ENCODE assay signal across 20 mouse cellular contexts in the genomic region with DNA sequence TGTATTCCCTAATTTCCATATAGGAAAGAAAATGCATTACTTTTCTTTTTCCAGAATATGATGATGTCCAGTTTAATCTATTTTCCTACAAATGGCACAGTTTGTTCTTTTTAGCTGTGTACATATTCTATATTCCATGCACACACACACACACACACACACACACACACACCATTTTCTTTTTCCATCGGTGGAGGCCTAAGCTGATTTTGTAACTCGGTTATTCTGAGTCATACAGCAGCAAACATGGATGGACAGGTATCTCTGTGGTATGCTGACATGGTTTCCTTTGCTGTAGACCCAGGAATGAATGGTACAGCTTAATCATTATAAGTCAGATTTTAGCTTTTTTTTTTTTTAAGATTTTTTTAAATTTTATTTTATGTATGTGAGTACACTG. TPM values are rescaled to one million over a fixed set of nuclear protein-coding genes. Genes with fewer than 3 reads are reported as not detected.
DNase-seq lines count a peak whose midpoint lies in the region; ATAC-seq and TF ChIP-seq lines count a peak whose summit lies in the region.
"Had no signal": no experiment of that assay in that cellular context is flagged by ENCODE, and none has a peak within 500 bp of the region (broad histone marks: within the 10 kb centered on the region; RNA-seq: fewer than 3 reads in every experiment).

No protein-coding gene starts in this region.

- TF ChIP-seq CTCF in CH12.LX (conservative IDR thresholded peaks at IDR 0.05 in 1 of 2, IDR thresholded peaks at IDR 0.05 in 1 of 2; ENCODE audit: low read depth in 2 of 2, low read length in 2 of 2): no peak
- no peak for TF ChIP-seq CTCF in intestine, postnatal 0 days (IDR thresholded peaks at IDR 0.05; ENCODE audit: low read depth)

- intact Hi-C loops in left cerebral cortex, postnatal 4 days (cut with DNase I): no loop called here

- H3K27ac ChIP-seq in CH12.LX (ENCODE audit: insufficient read depth, low read depth): no peak overlapping the region
- H3K27ac ChIP-seq in intestine, postnatal 0 days (ENCODE audit: low read depth, low read length): no peak overlapping the region

- no peaks in the 10 kb centered on the region for H3K27me3 ChIP-seq in CH12.LX (replicated peaks)
- no peaks in the 10 kb centered on the region for H3K27me3 ChIP-seq in intestine, postnatal 0 days (replicated peaks; ENCODE audit: control insufficient read depth, insufficient read depth, low read length)
- H3K27me3 ChIP-seq: Patski had no signal

- H3K36me3 ChIP-seq in CH12.LX (replicated peaks in 1 of 2; ENCODE audit: control insufficient read depth in 1 of 2, insufficient read depth in 1 of 2, low read length in 1 of 2): peaks cover 0 to 33% of the 10 kb centered on the region in 2 experiments
- H3K36me3 ChIP-seq in intestine, postnatal 0 days (ENCODE audit: control insufficient read depth, insufficient read depth): no peaks in the 10 kb centered on the region; the same call in 1 of the 2 replicates
- H3K36me3 ChIP-seq: G1E had no signal

- peaks cover 30% of the 10 kb centered on the region for H3K79me2 ChIP-seq in CH12.LX (replicated peaks; ENCODE audit: control insufficient read depth, extremely low read depth, insufficient read depth, poor library complexity, severe bottlenecking)

- H3K4me1 ChIP-seq in CH12.LX (ENCODE audit: control insufficient read depth in 1 of 2, insufficient read depth in 2 of 2): peaks cover 39 to 67% of the 10 kb centered on the region in 2 experiments
- H3K4me1 ChIP-seq in intestine, postnatal 0 days (replicated peaks; ENCODE audit: control insufficient read depth, insufficient read depth, low read length): peaks cover 2% of the 10 kb centered on the region; the same call in 1 of the 2 replicates

- no peak for TF ChIP-seq EP300 in CH12.LX (IDR thresholded peaks at IDR 0.05; ENCODE audit: low read length)

- in situ Hi-C loops in CH12.LX (cut with MboI; ENCODE audit: low pct_ligation_motif_present, low pct_unique_long_range_greater_than_20kb, low sequenced_read_pairs): loop anchor here (5.0 kb wide), 1 partner anchor 40 kb away; no protein-coding TSS in a partner anchor

- no peak overlapping the region for H3K4me3 ChIP-seq in CH12.LX (replicated peaks in 1 of 3; ENCODE audit: low read depth in 2 of 3, low read length in 2 of 3, poor library complexity in 1 of 3)
- H3K4me3 ChIP-seq in intestine, postnatal 0 days (ENCODE audit: low read depth, low read length): no peak overlapping the region

- H3K9me3 ChIP-seq in CH12.LX (replicated peaks; ENCODE audit: low read length): no peaks in the 10 kb centered on the region
- H3K9me3 ChIP-seq in intestine, postnatal 0 days (ENCODE audit: control insufficient read depth): no peaks in the 10 kb centered on the region
- H3K9me3 ChIP-seq: G1E had no signal

- ATAC-seq in intestine, postnatal 0 days: no peak
- ATAC-seq: activated CD4-positive, CD25-positive, alpha-beta regulatory T cell, adult 4 months; CD4-positive, CD25-positive, alpha-beta regulatory T cell, adult 4 months; Patski had no signal

- no peak overlapping the region for H3K4me2 ChIP-seq in CH12.LX (ENCODE audit: insufficient read depth, low read depth, poor library complexity, severe bottlenecking)
- no peak overlapping the region for H3K4me2 ChIP-seq in intestine, postnatal 0 days (replicated peaks; ENCODE audit: low read depth)

- dilution Hi-C loops in CH12.LX (cut with MboI; ENCODE audit: extremely low pct_ligation_motif_present, extremely low pct_unique_long_range_greater_than_20kb, low sequenced_read_pairs): no loop called here

- DNase-seq in 416B (ENCODE audit: low read depth) (peak; percentile 80), CH12.LX (ENCODE audit: extremely low read depth) (no peak)
- DNase-seq in left cerebral cortex, postnatal 4 days: no peak
- DNase-seq: adrenal gland, adult 2 months; adrenal gland, adult 8-10 months; adrenal gland, postnatal 10 days; adrenal gland, postnatal 14 days; adrenal gland, postnatal 25 days; adrenal gland, postnatal 36 days; B cell, adult 2 months; cerebellum, adult 11 months; cerebellum, adult 11-12 months; cerebellum, adult 18-20 months; cerebellum, adult 2 months; cerebellum, adult 8-10 months had no signal

- 86% methylated on average over 2 of the region's 2 CpGs for WGBS in intestine, postnatal 0 days

- TF ChIP-seq RAD21 in CH12.LX (IDR thresholded peaks at IDR 0.05; ENCODE audit: low read depth, low read length): no peak

- H3K9ac ChIP-seq in CH12.LX (ENCODE audit: insufficient read depth, low read depth): no peak overlapping the region
- H3K9ac ChIP-seq in intestine, postnatal 0 days (ENCODE audit: low read depth, low read length): no peak overlapping the region

- no peak for TF ChIP-seq POLR2A in CH12.LX (IDR thresholded peaks at IDR 0.05; ENCODE audit: low read depth, low read length)

TF ChIP-seq in CH12.LX, 34 proteins besides CTCF, POLR2A, EP300 and RAD21:
- TF ChIP-seq ETS1 (conservative IDR thresholded peaks at IDR 0.05; ENCODE audit: low read depth, low read length) (peak; percentile 56; the same call in 1 of the 2 replicates), CHD1 (IDR thresholded peaks at IDR 0.05; ENCODE audit: low read depth, low read length) (peak; percentile 56; the same call in 1 of the 2 replicates), NELFE (IDR thresholded peaks at IDR 0.05; ENCODE audit: low read depth, low read length) (no peak), MEF2A (IDR thresholded peaks at IDR 0.05; ENCODE audit: borderline replicate concordance, low read depth, low read length) (no peak)

RNA-seq across cellular contexts. Expression of a gene that starts 44.5 kb away (rescaled TPM):
- total RNA-seq in CH12.LX (2012; rRNA removed) (51.4 and 74.0 TPM in 2 replicates), CH12.LX (2014; rRNA removed) (28.9 and 29.5 TPM in 2 replicates)
- polyA plus RNA-seq in CH12.LX (2012; ENCODE audit: insufficient read length, low read depth): 52.4 and 61.6 TPM in 2 replicates
- 10 to 100 TPM; 36.3 to 44.4 TPM for total RNA-seq in left cerebral cortex, postnatal 4 days (2021)
- 7.0 and 7.2 TPM in 2 replicates for polyA plus RNA-seq in intestine, postnatal 0 days (2015; fragmentation: Nextera tagmentation; extraction: Ambion mirVana)
